Mouse (Mus musculus) liver, adult 2 months (tissue): ENCODE data around the gene Rorb.

Experiments
- CTCF ChIP-seq: fragments of 200-500 bp; IDR thresholded peaks from 2 replicates; pipeline ENCODE4 v1.5.1; 2011; ENCODE audit warnings: low read depth, low read length, control low read depth
- POLR2A ChIP-seq: fragments of 200-500 bp; IDR thresholded peaks from 2 replicates; pipeline ENCODE4 v1.6.1; 2011; ENCODE audit warnings: low read length, control low read depth; ENCODE audit not compliant: insufficient read depth; ENCODE audit errors: extremely low read depth

DNA sequence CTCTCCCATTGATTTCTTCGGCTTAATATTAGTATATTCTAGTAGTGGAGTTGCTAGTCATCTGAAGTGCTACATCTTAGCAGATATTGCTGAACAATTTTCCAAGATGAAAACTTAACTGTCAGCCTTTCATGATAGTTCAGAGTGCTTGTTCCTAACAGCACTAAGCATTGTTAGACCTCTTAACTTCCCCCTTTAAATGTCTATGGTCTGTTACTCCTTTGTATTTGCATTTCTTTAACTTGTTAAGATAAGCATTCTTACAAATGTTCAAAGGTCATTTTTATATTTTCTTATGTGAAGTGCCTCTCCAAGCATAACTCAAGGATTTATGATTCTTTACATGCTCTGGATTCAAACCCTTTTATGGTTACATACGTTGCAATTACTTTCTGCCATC is 24.8 kb upstream of the Rorb start:
- no peak for TF ChIP-seq CTCF
- no peak for TF ChIP-seq POLR2A
